Mouse (Mus musculus): ENCODE measurements around the gene Usp34.
"Not testable (repeated sequence)": the region's sequence is repeated elsewhere in the genome, so short reads cannot be mapped to it uniquely, and the experiment has no call there.

Usp34 gene

GRCm38 (mm10) chr11:23357226-23357625, 50.5 kb downstream of the Usp34 start:
- not testable (repeated sequence) for DNase-seq (ENCODE audit: low spot score in 2 of 2)

- not testable (repeated sequence) for DNase-seq (ENCODE audit: low spot score in 2 of 2)
These were observed 53.1 kb downstream of the Usp34 start for GRCm38 (mm10) chr11:23359687-23360235.

- DNase-seq (ENCODE audit: low spot score in 2 of 2), result no peak
These were observed 55.6 kb downstream of the Usp34 start for GRCm38 (mm10) chr11:23362305-23362704.

- DNase-seq (ENCODE audit: low spot score in 2 of 2), result no peak
These were observed 57.7 kb downstream of the Usp34 start for GRCm38 (mm10) chr11:23364348-23364747.

- DNase-seq (ENCODE audit: low spot score in 2 of 2), result no peak
These were observed 65.3 kb downstream of the Usp34 start for GRCm38 (mm10) chr11:23372032-23372431.

- no peak for DNase-seq (ENCODE audit: low spot score in 2 of 2)
These were observed 65.8 kb downstream of the Usp34 start for GRCm38 (mm10) chr11:23372490-23372889.

GRCm38 (mm10) chr11:23380055-23380454, 73.4 kb downstream of the Usp34 start:
- DNase-seq (ENCODE audit: low spot score in 2 of 2), result no peak

- no peak for DNase-seq (ENCODE audit: low spot score in 2 of 2)
These were observed 73.9 kb downstream of the Usp34 start for GRCm38 (mm10) chr11:23380595-23380994.

- no peak for DNase-seq (ENCODE audit: low spot score in 2 of 2)
These were observed 76.1 kb downstream of the Usp34 start for GRCm38 (mm10) chr11:23382787-23383186.

- no peak for DNase-seq (ENCODE audit: low spot score in 2 of 2)
These were observed 83.0 kb downstream of the Usp34 start for GRCm38 (mm10) chr11:23389649-23390048.

- DNase-seq (ENCODE audit: low spot score in 2 of 2), result no peak
These were observed 85.9 kb downstream of the Usp34 start for GRCm38 (mm10) chr11:23392567-23392966.

- no peak for DNase-seq (ENCODE audit: low spot score in 2 of 2)
These were observed 89.9 kb downstream of the Usp34 start for GRCm38 (mm10) chr11:23396608-23397007.

- DNase-seq (ENCODE audit: low spot score in 2 of 2), result no peak
These were observed 94.5 kb downstream of the Usp34 start for GRCm38 (mm10) chr11:23400978-23401776.

GRCm38 (mm10) chr11:23428301-23428700, 121.6 kb downstream of the Usp34 start:
- DNase-seq (ENCODE audit: low spot score in 2 of 2), result peak; percentile 36 to 47

- DNase-seq (ENCODE audit: low spot score in 2 of 2), result no peak
These were observed 123.3 kb downstream of the Usp34 start for GRCm38 (mm10) chr11:23430013-23430412.

GRCm38 (mm10) chr11:23436076-23436475, 129.4 kb downstream of the Usp34 start:
- DNase-seq (ENCODE audit: low spot score in 2 of 2), result no peak

GRCm38 (mm10) chr11:23465862-23466261, 159.2 kb downstream of the Usp34 start:
- DNase-seq (ENCODE audit: low spot score in 2 of 2), result not testable (repeated sequence)

GRCm38 (mm10) chr11:23489955-23490354, 183.3 kb downstream of the Usp34 start:
- no peak for DNase-seq (ENCODE audit: low spot score in 2 of 2)

- no peak for DNase-seq (ENCODE audit: low spot score in 2 of 2)
These were observed 185.5 kb downstream of the Usp34 start for GRCm38 (mm10) chr11:23492048-23492790.

GRCm38 (mm10) chr11:23495231-23495630, 188.5 kb downstream of the Usp34 start:
- DNase-seq (ENCODE audit: low spot score in 2 of 2), result no peak

GRCm38 (mm10) chr11:23496661-23497060, 190.0 kb downstream of the Usp34 start:
- peak; percentile 8 to 10 for DNase-seq (ENCODE audit: low spot score in 2 of 2)

- no peak for DNase-seq (ENCODE audit: low spot score in 2 of 2)
These were observed 190.6 kb downstream of the Usp34 start for GRCm38 (mm10) chr11:23497335-23497717.

All from heart, adult 9 months (tissue).